Mouse (Mus musculus) gastrocnemius, postnatal 14 days (tissue): Measurements from ENCODE around the gene Dnajc14. TPM values are rescaled to one million over a fixed set of nuclear protein-coding genes. Genes with fewer than 3 reads are reported as not detected.

ENCODE experiments used
- DNase-seq: peaks from one replicate; pipeline ENCODE4 v3.0.0; 2021; ENCODE audit warnings: mixed read lengths
- intact Hi-C: fragments of 180-260 bp; cut with DNase I; formaldehyde crosslinking; loops from one replicate; pipeline ENCODE4 v1.15.1; 2025; ENCODE audit warnings: low total_unique reads
- long read RNA-seq, 2 experiments: library from polyadenylated mRNA; stranded (forward); transcript quantifications; one replicate each; pipeline ENCODE4 v2.0.0; 2021
- total RNA-seq, 2 experiments: library from RNA; stranded (reverse); gene quantifications; 2 replicates each; pipeline ENCODE4 v1.2.3; 2021

Gene Dnajc14
- total RNA-seq: 10 to 100 TPM; 23.3 to 24.5 TPM
- long read RNA-seq, experiment 1, full-length matches to known transcripts: 34 of 37 reads
- long read RNA-seq, experiment 1, partial matches to known transcripts: 2 of 37 reads
- long read RNA-seq, experiment 1, other reads (novel, unspliced or antisense): 1 of 37 reads
- long read RNA-seq, experiment 2, full-length matches to known transcripts: 39 of 50 reads
- long read RNA-seq, experiment 2, partial matches to known transcripts: 9 of 50 reads
- long read RNA-seq, experiment 2, other reads (novel, unspliced or antisense): 2 of 50 reads

- DNase-seq: peak; percentile 58
- intact Hi-C loops: loop anchor here (10.0 kb wide), 1 partner anchor 59 kb away; the partner anchor contains the start of genes Dgka and Pym1
Measured at GRCm38 (mm10) chr10:128803771-128804270, at the start of gene Dnajc14. Dnajc14 (plus strand) TSS chr10:128804062.

- DNase-seq: no peak
- intact Hi-C loops: no loop called here
Measured at GRCm38 (mm10) chr10:128772895-128773294, 31.0 kb upstream of the Dnajc14 start.

GRCm38 (mm10) chr10:128773685-128774084 lies 30.2 kb upstream of the Dnajc14 start:
- intact Hi-C loops: no loop called here

GRCm38 (mm10) chr10:128778441-128778840 lies 25.4 kb upstream of the Dnajc14 start:
- intact Hi-C loops: no loop called here
- no peak for DNase-seq

More at GRCm38 (mm10) chr10:128773685-128774084, 30.2 kb upstream of the Dnajc14 start:
- no peak for DNase-seq

GRCm38 (mm10) chr10:128779011-128779795 lies 24.7 kb upstream of the Dnajc14 start:
- peak; percentile 88 for DNase-seq
- intact Hi-C loops: no loop called here

GRCm38 (mm10) chr10:128780200-128780599 lies 23.7 kb upstream of the Dnajc14 start:
- DNase-seq: no peak
- intact Hi-C loops: no loop called here

- DNase-seq: peak; percentile 33
- intact Hi-C loops: no loop called here
Measured at GRCm38 (mm10) chr10:128790398-128791124, 13.3 kb upstream of the Dnajc14 start, which contains the start of gene Mmp19. Mmp19 (plus strand) TSS chr10:128790910.

- intact Hi-C loops: no loop called here
- no peak for DNase-seq
Measured at GRCm38 (mm10) chr10:128792041-128792440, 11.8 kb upstream of the Dnajc14 start.

- intact Hi-C loops: no loop called here
Measured at GRCm38 (mm10) chr10:128793258-128793657, 10.6 kb upstream of the Dnajc14 start.

GRCm38 (mm10) chr10:128794391-128794790 lies 9.5 kb upstream of the Dnajc14 start:
- intact Hi-C loops: no loop called here
- DNase-seq: no peak

More at GRCm38 (mm10) chr10:128793258-128793657, 10.6 kb upstream of the Dnajc14 start:
- no peak for DNase-seq

GRCm38 (mm10) chr10:128795581-128795980 lies 8.3 kb upstream of the Dnajc14 start:
- DNase-seq: no peak
- intact Hi-C loops: no loop called here

GRCm38 (mm10) chr10:128798676-128799075 lies 5.2 kb upstream of the Dnajc14 start:
- DNase-seq: no peak
- intact Hi-C loops: no loop called here

- DNase-seq: no peak
- intact Hi-C loops: loop anchor here (10.0 kb wide), 1 partner anchor 57 kb away; the partner anchor contains the start of genes Dgka and Pym1
Measured at GRCm38 (mm10) chr10:128801981-128802495, 1.8 kb upstream of the Dnajc14 start.

- no peak for DNase-seq
- intact Hi-C loops: loop anchor here (10.0 kb wide), 1 partner anchor 58 kb away; the partner anchor contains the start of genes Dgka and Pym1
Measured at GRCm38 (mm10) chr10:128802956-128803355, 906 bp upstream of the Dnajc14 start.

GRCm38 (mm10) chr10:128803361-128803760 lies 501 bp upstream of the Dnajc14 start:
- DNase-seq: no peak
- intact Hi-C loops: loop anchor here (10.0 kb wide), 1 partner anchor 59 kb away; the partner anchor contains the start of genes Dgka and Pym1

- intact Hi-C loops: loop anchor here (10.0 kb wide), 1 partner anchor 60 kb away; the partner anchor contains the start of genes Dgka and Pym1
- peak; percentile 54 for DNase-seq
Measured at GRCm38 (mm10) chr10:128804271-128805091, 619 bp downstream of the Dnajc14 start, which contains the start of gene Tmem198b. Tmem198b (minus strand) TSS chr10:128804370.

- intact Hi-C loops: loop anchor here (10.0 kb wide), 1 partner anchor 61 kb away; the partner anchor contains the start of genes Dgka and Pym1
- peak; percentile 98 for DNase-seq
Measured at GRCm38 (mm10) chr10:128805092-128806000, 1.5 kb downstream of the Dnajc14 start.
